Mouse (Mus musculus) testis, adult 2 months (tissue): ENCODE measurements around the gene Xpo5. TPM values are rescaled to one million over a fixed set of nuclear protein-coding genes. Genes with fewer than 3 reads are reported as not detected.

ENCODE experiments used
- H3K27ac ChIP-seq: fragments of 200-500 bp; 2 replicates; pipeline ENCODE4 v1.5.1; 2012; ENCODE audit warnings: low read depth, low read length; ENCODE audit not compliant: control insufficient read depth, insufficient read depth
- H3K27me3 ChIP-seq: fragments of 200-500 bp; 2 replicates; pipeline ENCODE4 v1.6.1; 2012; ENCODE audit warnings: mild to moderate bottlenecking, low read length, moderate library complexity; ENCODE audit not compliant: control insufficient read depth, insufficient read depth
- H3K36me3 ChIP-seq: fragments of 200-500 bp; 2 replicates; pipeline ENCODE4 v1.6.1; 2012; ENCODE audit warnings: mild to moderate bottlenecking, low read length; ENCODE audit not compliant: control insufficient read depth, insufficient read depth
- H3K4me1 ChIP-seq: fragments of 200-500 bp; 2 replicates; pipeline ENCODE4 v1.6.1; 2012; ENCODE audit warnings: low read length; ENCODE audit not compliant: control insufficient read depth, insufficient read depth
- H3K4me3 ChIP-seq: fragments of 200-500 bp; 2 replicates; pipeline ENCODE4 v1.5.1; 2012; ENCODE audit warnings: low read depth, mild to moderate bottlenecking, low read length, moderate library complexity, mixed read lengths; ENCODE audit not compliant: control insufficient read depth
- CTCF ChIP-seq: fragments of 200-500 bp; IDR thresholded peaks from 2 replicates; pipeline ENCODE4 v1.5.1; 2012; ENCODE audit warnings: low read depth, mild to moderate bottlenecking, inconsistent platforms, low read length, moderate library complexity; ENCODE audit not compliant: control insufficient read depth, insufficient read depth, insufficient replicate concordance
- POLR2A ChIP-seq: fragments of 200-500 bp; IDR thresholded peaks from 2 replicates; pipeline ENCODE4 v1.6.1; 2012; ENCODE audit warnings: low read depth, mild to moderate bottlenecking, inconsistent platforms, low read length, moderate library complexity; ENCODE audit not compliant: control insufficient read depth
- polyA plus RNA-seq: library from polyadenylated mRNA; depleted of rRNA; stranded (reverse); fragments of >200 nt; gene quantifications from 2 replicates; pipeline ENCODE4 v1.2.3, GENCODE M21; 2012

The Xpo5 gene
- polyA plus RNA-seq, 1 experiment: 25.1 TPM

DNA sequence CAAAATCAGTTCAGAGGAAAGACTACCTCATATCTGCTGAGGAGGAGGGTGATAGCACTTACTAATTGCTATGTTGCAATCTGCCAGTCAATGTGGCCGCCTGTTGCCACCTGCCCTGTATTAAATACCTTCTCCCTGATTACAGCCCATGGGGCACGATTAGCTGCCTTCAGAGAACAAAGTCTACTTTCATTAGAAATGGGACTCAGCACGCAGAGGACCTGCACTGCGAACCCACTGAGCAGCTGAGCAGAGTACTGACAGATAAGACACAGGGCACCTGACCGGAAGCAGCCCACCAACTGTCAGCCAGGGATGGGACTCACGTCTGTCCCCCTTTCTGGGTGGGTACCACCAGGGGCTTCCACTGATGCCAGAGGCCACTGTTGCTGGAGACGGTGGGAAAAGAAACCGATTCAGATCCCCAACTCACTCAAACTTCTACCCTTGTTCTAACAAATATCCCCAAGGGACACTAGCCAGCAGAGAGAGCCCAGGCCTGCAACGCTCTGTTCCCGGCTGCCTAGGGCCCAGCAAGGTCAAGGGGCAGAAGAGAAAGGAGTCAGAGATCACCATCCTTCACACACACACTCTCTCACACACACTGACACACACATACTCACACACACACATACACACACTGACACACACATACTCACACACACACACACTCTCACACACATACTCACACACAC lies 65.6 kb downstream of the Xpo5 start:
- H3K4me1 ChIP-seq: no peaks in the 10 kb centered on the region; the same call in 1 of the 2 replicates
- H3K27ac ChIP-seq: no peak overlapping the region
- TF ChIP-seq POLR2A: no peak
- no peak for TF ChIP-seq CTCF
- no peaks in the 10 kb centered on the region for H3K27me3 ChIP-seq
- no peaks in the 10 kb centered on the region for H3K36me3 ChIP-seq
- no peak overlapping the region for H3K4me3 ChIP-seq

DNA sequence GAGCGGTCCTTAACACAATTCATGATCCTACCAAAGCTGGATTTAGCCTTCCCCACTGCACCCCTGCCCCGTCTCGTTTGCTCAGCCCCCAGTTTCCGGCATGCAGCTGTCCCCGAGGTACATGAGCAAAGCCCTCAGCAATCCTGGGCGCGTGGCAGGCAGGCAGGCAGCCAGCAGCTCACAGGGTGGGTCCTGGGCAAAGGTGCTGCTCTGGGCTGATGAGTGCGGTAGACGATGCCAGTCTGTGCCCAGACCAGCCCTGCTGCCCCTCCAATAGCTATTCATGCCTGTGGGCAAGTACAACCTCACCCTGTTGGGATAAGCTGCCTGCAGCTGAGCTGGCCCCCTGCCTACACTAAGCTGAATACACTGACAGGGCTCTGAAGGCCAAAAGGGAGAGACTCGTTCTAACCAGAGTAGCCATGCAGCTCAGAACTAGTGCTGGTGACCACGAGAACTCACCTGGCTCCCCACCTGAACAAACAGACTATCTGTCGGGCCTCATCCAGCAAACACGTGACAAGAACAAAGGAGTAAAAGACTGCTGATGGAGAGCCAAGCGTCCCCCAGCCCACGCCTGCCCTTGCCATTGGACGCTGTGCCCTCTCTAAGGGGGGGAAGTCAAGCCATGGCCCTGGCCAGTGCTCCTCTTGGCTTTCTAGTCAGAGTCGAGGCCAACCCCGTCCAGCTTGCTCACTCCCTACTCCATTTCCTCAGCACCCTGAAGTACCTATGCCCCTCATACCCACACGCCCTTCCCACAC lies 67.4 kb downstream of the Xpo5 start:
- Histone ChIP-seq H3K36me3 (no peaks in the 10 kb centered on the region), H3K27me3 (no peaks in the 10 kb centered on the region), H3K27ac (no peak overlapping the region), H3K4me1 (no peaks in the 10 kb centered on the region; the same call in 1 of the 2 replicates), H3K4me3 (no peak overlapping the region)
- no peak for TF ChIP-seq CTCF
- TF ChIP-seq POLR2A: no peak

DNA sequence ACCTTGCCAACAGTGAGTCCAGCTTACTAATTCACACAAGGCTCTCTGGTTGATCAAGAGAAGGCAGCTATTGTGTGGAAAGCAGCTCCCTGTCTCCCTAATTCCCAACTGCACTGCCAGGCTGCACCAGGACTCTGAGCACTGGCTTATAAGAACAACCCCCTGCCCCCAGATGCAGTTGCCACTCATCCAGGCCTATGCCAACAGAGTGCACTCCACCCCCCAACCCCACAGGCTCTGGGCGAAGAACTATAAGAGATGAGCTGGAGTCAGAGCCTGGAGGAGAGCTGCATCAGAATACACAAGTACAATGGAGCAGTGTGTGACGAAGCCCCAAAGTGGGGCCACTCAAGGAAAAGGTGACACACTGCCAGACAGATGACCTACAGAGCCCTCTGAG lies 69.5 kb downstream of the Xpo5 start:
- TF ChIP-seq POLR2A: no peak
- no peak for TF ChIP-seq CTCF
- H3K27ac ChIP-seq: no peak overlapping the region
- H3K27me3 ChIP-seq: no peaks in the 10 kb centered on the region
- H3K4me1 ChIP-seq: no peaks in the 10 kb centered on the region; the same call in 1 of the 2 replicates
- H3K36me3 ChIP-seq: no peaks in the 10 kb centered on the region
- H3K4me3 ChIP-seq: no peak overlapping the region

DNA sequence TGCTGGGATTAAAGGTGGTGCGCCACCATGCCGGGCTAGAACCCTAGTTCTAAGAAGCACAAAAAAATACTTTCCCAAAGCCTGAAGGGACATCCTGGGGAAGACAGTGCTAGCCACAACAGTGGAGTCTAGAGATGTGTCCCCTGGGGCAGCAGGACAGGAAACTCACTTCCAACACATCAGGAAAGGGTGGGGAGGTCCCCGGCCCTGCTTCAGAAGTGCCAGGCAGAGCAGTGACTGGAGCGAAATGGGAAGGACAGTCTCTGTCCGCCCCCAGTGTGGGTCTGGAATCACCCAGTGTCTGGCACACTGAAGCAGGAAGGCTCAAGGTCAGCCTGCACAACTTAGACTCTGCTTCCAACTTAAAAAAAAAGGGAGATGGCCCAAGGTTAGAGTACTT lies 70.1 kb downstream of the Xpo5 start:
- Histone ChIP-seq H3K4me3 (peak overlapping the region; percentile 25), H3K4me1 (no peaks in the 10 kb centered on the region; the same call in 1 of the 2 replicates), H3K27ac (no peak overlapping the region), H3K27me3 (no peaks in the 10 kb centered on the region), H3K36me3 (no peaks in the 10 kb centered on the region)
- TF ChIP-seq POLR2A: no peak
- TF ChIP-seq CTCF: no peak

DNA sequence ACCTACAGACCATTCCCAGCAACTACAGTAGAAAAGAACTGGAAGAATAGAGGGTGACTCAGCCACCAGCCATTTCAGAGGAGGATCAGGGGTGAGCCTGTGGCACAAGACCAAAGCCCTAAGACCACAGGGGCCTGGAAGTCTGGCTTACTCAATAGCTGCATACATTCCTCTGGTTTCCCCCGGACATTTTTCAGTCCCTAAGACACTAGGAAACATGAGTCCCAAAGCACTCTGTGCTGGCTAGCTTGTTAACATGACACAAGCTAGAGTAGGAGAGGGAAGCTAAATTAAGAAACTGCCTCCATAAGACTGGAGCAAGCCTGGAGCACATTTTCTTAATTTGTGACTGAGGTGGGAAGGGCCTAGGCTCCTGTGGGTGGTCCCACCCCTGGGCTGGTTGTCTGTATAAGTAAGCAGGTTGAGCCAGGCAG lies 71.2 kb downstream of the Xpo5 start:
- H3K4me3 ChIP-seq: no peak overlapping the region
- no peaks in the 10 kb centered on the region for H3K4me1 ChIP-seq
- H3K27me3 ChIP-seq: no peaks in the 10 kb centered on the region
- H3K27ac ChIP-seq: no peak overlapping the region
- TF ChIP-seq CTCF (no peak), POLR2A (no peak)
- H3K36me3 ChIP-seq: no peaks in the 10 kb centered on the region

DNA sequence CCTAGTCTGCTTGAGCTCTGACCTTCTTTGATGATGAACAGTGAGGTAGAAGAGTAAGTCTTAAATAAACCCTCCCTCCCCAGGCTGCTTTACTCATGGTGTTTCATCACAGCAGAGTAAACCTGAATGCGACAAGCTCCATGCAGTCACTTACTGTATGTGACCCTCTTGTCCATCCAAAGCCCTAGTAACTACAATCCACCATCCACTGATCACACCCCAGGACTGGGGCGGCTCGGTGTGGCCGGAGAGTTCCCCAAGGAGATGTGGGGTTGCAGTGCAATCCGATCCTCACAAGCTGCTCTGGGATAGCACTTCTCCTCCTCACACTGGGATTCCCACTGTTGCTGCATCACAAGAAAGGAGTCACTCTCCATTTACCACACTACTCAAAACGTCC lies 71.9 kb downstream of the Xpo5 start:
- H3K36me3 ChIP-seq: no peaks in the 10 kb centered on the region
- H3K27me3 ChIP-seq: no peaks in the 10 kb centered on the region
- no peak overlapping the region for H3K27ac ChIP-seq
- TF ChIP-seq POLR2A: no peak
- no peak for TF ChIP-seq CTCF
- no peaks in the 10 kb centered on the region for H3K4me1 ChIP-seq
- no peak overlapping the region for H3K4me3 ChIP-seq

DNA sequence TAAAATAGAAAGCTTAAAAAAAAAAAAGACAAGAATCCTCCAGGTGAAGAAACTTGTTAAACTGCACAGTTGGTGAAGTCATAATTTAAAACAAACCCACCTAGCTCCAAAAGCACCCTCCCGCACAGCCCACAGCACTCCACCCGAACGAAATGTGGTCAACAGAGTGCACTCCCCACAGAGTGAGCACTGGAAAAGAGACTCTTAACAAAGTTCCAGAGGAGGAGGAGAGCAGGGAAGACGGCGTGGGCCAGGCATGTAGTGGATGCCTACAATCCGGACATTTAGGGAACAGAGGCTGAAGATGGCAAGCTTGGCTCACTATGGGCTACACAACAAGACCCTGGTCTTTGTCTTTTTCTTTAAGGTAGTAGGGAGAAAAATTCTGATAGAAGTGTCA lies 72.5 kb downstream of the Xpo5 start:
- H3K27ac ChIP-seq: no peak overlapping the region
- no peak overlapping the region for H3K4me3 ChIP-seq
- H3K4me1 ChIP-seq: no peaks in the 10 kb centered on the region
- TF ChIP-seq POLR2A (no peak), CTCF (no peak)
- no peaks in the 10 kb centered on the region for H3K27me3 ChIP-seq
- H3K36me3 ChIP-seq: no peaks in the 10 kb centered on the region
